Mouse (Mus musculus) c-Kit-negative CD71-positive TER-119-positive erythroid progenitor cells, embryonic 14.5 days (primary cell): ENCODE data around the gene Eif4g2.

Experiments
- DNase-seq: peaks from one replicate; pipeline ENCODE4 v3.0.0-alpha.2; 2013; ENCODE audit warnings: low read depth, low spot score

The Eif4g2 gene

DNA sequence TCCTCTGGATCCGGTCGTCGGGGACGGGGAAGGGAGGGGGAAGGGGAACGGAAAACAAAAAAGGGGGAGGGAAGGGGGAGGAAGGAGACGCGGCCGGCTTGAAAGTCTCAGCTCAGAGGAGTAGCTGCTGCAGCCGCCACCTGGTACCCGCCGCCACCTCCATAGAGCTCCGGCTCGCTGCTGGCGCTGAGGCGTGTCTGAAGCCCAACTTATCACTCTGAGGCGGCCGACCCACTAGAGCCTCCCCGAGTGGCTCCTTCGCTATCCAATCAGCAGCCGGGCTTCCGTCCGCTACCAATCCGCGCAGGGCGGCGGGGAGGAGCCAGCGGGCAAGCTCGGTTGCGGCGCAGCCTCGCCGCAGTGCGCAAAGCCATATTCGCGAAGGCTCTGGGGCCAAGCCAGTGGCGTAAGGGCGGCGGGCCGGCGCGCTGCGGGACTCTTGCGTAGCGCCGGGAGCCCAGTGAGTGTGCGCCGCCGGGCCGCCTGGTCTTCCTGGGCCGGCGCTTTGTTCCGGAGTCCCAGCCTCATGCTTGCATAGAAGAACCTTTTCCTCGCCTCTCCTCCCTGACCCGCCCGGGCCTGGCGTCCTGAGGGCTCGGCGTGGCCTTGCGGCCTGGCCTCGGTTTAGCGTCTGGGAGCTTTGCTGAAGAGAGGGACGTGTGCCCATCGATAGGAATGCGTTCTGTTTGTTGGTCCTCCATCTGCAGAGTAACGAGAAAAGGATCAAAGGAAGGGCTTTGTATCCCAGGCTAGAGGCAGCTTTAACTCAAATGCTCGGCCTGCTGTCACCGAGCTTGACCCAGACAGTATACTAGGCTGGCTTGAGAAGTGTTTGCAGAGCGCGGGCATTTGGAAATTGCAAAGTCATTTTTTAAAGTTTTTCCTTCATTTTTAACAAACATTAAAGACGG is at the start of gene Eif4g2:
Eif4g2 (minus strand) TSS at position 209 of the 911 bp plus-strand sequence.
- peak; percentile 94 for DNase-seq

DNA sequence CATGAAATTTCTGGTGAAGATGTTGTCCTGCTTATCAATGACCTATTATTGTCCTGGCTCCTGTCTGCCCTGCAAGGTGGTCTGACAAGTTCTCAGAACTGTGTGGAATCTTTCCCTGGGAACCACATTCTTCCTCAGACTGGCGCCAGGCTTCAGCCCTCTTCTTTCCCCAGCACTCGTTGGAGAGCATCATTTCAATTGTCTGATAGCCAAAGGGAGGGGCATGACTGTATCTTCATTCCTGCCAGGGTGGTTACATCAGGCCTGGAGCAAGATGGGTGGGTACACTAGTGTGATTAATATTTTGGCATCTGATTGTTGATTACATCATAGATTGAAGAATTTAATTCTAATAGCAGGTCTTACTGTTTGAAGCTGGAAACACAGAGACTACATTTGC is 49.8 kb upstream of the Eif4g2 start:
- no peak for DNase-seq

DNA sequence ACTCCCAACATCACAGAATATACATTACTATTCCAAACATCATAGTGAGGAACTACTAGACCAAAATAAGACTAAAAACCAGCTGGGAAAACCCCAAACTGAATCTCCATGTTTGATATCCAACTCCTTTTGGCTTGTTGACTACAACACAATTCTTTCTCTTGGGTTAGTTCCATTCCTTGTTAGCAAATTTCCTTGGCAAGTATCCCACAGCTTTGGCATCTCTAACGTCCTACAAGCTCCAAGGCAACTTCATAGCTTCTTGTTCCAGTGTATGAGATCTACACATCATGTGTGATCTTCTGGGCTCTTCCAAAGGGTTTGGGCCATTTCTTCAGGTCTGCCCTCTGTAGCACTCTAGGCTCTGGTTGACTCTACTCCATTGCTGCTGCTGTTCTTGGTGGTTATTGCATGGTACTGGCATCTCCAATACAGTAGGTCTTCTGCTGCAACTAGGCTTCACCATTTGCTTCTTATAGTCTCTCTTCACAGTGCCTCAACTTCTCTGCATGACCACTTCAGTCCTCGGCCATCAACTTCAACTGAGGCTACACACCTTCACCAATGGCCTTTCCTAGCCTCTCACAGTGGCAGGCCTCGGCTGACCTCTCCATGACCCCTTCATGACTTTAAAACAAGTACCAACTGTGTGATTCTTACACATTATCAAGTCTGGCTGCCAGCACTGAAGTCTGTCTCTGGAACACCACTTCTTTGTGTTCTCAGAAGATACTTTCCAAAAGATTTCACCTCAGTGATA is 44.0 kb upstream of the Eif4g2 start:
- DNase-seq = no peak

GRCm38 (mm10) chr7:111123761-111124546 is 41.1 kb upstream of the Eif4g2 start:
- no peak for DNase-seq

- DNase-seq = peak; percentile 97
Observed at GRCm38 (mm10) chr7:111122531-111123130, 39.8 kb upstream of the Eif4g2 start.

DNA sequence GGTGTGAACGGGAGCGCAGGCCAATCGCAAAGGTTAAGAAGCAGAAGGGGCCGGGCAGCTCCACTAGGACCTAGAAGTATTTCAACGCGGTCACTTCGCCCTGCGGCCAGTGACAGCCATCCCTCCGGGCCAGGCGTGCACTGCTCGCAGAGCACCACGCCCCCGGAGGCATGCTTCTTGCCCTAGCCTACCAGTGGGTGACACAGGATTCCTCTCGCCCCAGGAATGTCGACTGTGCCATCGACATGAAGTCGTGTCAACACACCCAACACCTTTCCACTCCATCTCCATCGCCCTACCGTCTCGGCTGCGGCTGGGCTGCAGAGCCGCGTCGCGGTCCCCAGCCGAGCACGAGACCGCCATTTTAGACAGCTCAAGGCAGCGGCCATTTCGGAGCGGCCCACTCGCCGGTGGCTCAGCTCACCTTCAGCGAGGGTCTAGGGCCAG is 39.3 kb upstream of the Eif4g2 start:
- no peak for DNase-seq

DNA sequence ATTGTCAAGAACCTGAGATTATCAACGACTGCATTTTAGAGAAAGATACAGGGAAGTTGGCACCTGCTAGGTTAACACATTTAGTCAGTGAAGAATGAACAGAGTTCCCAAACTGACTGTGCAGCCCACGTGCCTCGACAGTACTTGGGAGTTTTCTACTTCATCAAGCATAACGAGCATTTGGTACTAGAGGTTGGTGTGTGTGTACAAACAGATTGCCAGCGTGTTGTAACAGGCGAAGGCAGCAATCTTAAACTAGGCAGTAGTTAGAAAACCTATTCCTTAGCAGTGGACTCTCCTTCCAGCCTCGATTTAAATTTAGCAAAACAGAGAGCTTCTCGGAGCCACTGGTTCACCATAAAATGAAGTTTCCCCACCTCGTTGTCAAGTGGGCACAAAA is 38.7 kb upstream of the Eif4g2 start:
- DNase-seq = no peak

DNA sequence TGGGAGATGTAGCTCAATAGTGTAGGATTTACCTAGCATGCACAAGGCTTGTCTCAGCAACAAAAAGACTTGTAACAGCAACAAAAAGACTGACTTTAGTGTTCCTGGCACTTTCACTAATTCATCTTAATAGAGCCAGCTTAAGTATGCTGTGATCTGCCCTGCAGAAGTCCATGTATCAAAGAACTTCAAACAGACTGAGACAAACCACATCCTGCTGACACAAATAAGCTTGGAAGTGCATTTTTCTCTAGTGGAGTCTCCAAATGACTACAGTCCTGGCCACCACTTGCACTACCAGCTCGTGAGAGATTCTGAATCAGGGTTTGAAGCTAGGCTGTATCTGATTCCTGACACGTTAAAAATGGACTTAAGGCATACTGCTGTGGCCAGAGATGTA is 26.7 kb upstream of the Eif4g2 start:
- DNase-seq = no peak

GRCm38 (mm10) chr7:111109161-111109560 is 26.3 kb upstream of the Eif4g2 start:
- DNase-seq = no peak

DNA sequence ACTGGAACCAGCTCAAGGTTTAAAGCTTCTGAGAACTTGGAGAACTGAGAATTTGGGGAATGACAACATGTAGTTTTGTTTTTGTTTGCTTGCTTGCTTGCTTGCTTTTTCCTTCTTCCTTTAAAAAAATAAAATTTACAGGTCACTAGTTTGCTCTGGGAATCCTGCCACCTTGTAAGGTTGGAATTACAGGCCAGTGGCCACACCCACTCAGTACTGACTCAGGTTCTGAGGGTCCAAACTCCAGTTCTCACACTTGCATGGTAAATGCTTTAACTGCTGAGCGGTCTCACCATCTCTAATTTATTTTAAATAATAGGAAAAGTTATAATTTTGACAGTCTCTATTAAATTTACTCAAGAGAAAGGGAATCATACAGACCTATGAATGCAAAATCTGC is 15.4 kb upstream of the Eif4g2 start:
- no peak for DNase-seq

DNA sequence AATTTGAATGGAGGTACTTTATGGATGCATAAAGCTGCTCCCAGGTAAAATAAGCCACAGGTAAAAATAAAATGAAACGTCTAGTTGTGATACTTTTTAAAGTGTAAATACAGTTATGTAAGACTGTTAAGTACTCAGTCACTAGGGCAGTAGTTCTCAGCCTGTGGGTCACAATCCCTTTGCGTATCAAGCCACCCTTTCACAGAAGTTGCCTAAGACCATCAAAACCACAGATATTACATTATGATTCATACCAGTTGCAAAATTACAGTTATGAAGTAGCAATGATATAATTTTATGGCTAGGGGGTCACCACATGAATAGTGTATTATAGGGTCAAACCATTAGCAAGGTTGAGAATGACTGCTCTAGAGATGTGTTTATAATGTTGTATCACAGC is 12.3 kb upstream of the Eif4g2 start:
- no peak for DNase-seq

GRCm38 (mm10) chr7:111085153-111085552 is 2.3 kb upstream of the Eif4g2 start:
- DNase-seq = peak; percentile 51

- no peak for DNase-seq
Observed at GRCm38 (mm10) chr7:111084443-111084842, 1.6 kb upstream of the Eif4g2 start.

- no peak for DNase-seq
Observed at GRCm38 (mm10) chr7:111083733-111084120, 897 bp upstream of the Eif4g2 start.

- peak; percentile 83 for DNase-seq
Observed at GRCm38 (mm10) chr7:111082043-111082821, 598 bp downstream of the Eif4g2 start.

DNA sequence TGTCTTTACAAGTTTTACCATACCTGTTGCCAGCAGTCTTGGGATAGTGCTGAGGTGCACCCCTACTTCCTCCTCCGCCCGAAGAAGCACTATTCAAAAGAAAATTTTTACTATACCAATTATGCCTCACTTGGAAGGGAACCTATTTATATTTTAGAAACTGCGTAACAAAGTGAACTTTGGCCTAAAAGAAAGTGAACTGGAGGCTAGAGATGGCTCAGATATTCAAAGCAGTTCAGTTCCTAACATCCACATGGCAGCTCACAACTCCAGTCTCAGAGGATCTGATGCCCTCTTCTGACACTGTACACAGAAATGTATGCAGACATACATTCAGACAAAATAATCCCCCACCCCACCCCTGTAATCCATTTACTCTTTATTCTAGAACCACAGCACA is 2.0 kb downstream of the Eif4g2 start:
- no peak for DNase-seq

GRCm38 (mm10) chr7:111080026-111080425 is 2.8 kb downstream of the Eif4g2 start:
- no peak for DNase-seq

DNA sequence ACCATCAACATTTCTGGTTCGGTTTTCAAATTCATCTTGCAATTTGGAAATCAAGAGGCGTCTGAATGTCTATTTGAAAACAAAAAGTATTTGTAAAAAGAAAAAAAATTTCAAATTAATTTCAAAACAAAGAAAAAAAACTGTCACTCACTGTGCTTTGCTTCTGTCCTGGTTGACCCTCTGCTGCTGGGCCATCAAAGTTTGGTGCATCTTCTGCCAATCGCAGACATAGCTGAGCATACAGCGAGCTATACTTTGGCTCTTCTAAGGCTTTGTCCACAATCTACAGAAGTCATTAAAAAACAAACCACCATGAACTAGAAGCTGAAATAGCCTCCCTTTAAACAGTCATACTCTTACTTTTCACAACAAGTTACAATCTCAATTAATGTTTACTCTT is 4.6 kb downstream of the Eif4g2 start:
- no peak for DNase-seq

- no peak for DNase-seq
Observed at GRCm38 (mm10) chr7:111075288-111075687, 7.5 kb downstream of the Eif4g2 start.

GRCm38 (mm10) chr7:111072410-111072809 is 10.4 kb downstream of the Eif4g2 start:
- DNase-seq = no peak

- no peak for DNase-seq
Observed at GRCm38 (mm10) chr7:111070167-111070496, 12.7 kb downstream of the Eif4g2 start.
